Mouse (Mus musculus) MEL (cell line): ENCODE data around the gene Rgr. TPM values are rescaled to one million over a fixed set of nuclear protein-coding genes. Genes with fewer than 3 reads are reported as not detected.

Experiments
- DNase-seq: peaks from one replicate; pipeline ENCODE4 v3.0.0; 2011; ENCODE audit warnings: low read depth, low spot score
- H3K27ac ChIP-seq: 2 replicates; pipeline ENCODE4 v1.5.1; 2012; ENCODE audit warnings: low read depth, mild to moderate bottlenecking, control low read depth, low read length, moderate library complexity; ENCODE audit not compliant: control insufficient read depth
- H3K27me3 ChIP-seq, 2 experiments: fragments of 150-350 bp in 1 of 2; sonication (generic) in 1 of 2; 2 replicates each; pipeline ENCODE4 v1.6.1; 2012; ENCODE audit warnings: low read length in 2 of 2, mild to moderate bottlenecking in 2 of 2, improper control_type of control experiment in 1 of 2, moderate library complexity in 1 of 2; ENCODE audit not compliant: insufficient read depth in 2 of 2, control insufficient read depth in 1 of 2
- H3K36me3 ChIP-seq, 2 experiments: 2 replicates each; pipeline ENCODE4 v1.6.1; 2012 to 2014; ENCODE audit warnings: low read length in 2 of 2, improper control_type of control experiment in 1 of 2, inconsistent platforms in 1 of 2, mild to moderate bottlenecking in 1 of 2; ENCODE audit not compliant: insufficient read depth in 2 of 2, control insufficient read depth in 1 of 2
- H3K4me1 ChIP-seq, 2 experiments: fragments of 150-350 bp in 1 of 2; sonication (generic) in 1 of 2; 2 replicates each; pipeline ENCODE4 v1.6.1; 2012; ENCODE audit warnings: low read length in 2 of 2, improper control_type of control experiment in 1 of 2, mild to moderate bottlenecking in 1 of 2; ENCODE audit not compliant: insufficient read depth in 2 of 2, control insufficient read depth in 1 of 2
- H3K4me3 ChIP-seq, 2 experiments: fragments of 150-350 bp in 1 of 2; sonication (generic) in 1 of 2; 2 replicates each; pipeline ENCODE4 v1.5.1; 2012; ENCODE audit warnings: low read depth in 2 of 2, low read length in 2 of 2, mild to moderate bottlenecking in 2 of 2, moderate library complexity in 2 of 2, control low read depth in 1 of 2, improper control_type of control experiment in 1 of 2; ENCODE audit not compliant: control insufficient read depth in 1 of 2, insufficient read depth in 1 of 2
- H3K79me2 ChIP-seq: 2 replicates; pipeline ENCODE4 v1.6.1; 2012; ENCODE audit warnings: mild to moderate bottlenecking, low read length, moderate library complexity; ENCODE audit not compliant: control insufficient read depth, poor library complexity, insufficient read depth
- H3K9ac ChIP-seq: 2 replicates; pipeline ENCODE4 v1.6.1; 2012; ENCODE audit warnings: low read depth, mild to moderate bottlenecking, control low read depth, low read length, moderate library complexity; ENCODE audit not compliant: control insufficient read depth, poor library complexity, severe bottlenecking
- H3K9me3 ChIP-seq: fragments of 150-350 bp; sonication (generic); replicated peaks from 2 replicates; pipeline ENCODE4 v1.6.1; 2012; ENCODE audit warnings: mild to moderate bottlenecking, low read length, improper control_type of control experiment, moderate library complexity; ENCODE audit not compliant: insufficient read depth
- BHLHE40 ChIP-seq: IDR thresholded peaks from 2 replicates; pipeline ENCODE4 v1.6.1; 2012; ENCODE audit warnings: low read depth, mild to moderate bottlenecking, inconsistent platforms, low read length, improper control_type of control experiment, borderline replicate concordance
- CTCF ChIP-seq, 3 experiments: IDR thresholded peaks in 2 of 3; conservative IDR thresholded peaks in 1 of 3; 2 replicates each; pipeline ENCODE4 v1.5.1; 2011 to 2012; ENCODE audit warnings: low read length in 3 of 3, low read depth in 2 of 3, mild to moderate bottlenecking in 2 of 3, improper control_type of control experiment in 1 of 3, inconsistent platforms in 1 of 3, mixed read lengths in 1 of 3, moderate library complexity in 1 of 3; ENCODE audit not compliant: control insufficient read depth in 1 of 3, insufficient read depth in 1 of 3, poor library complexity in 1 of 3, severe bottlenecking in 1 of 3
- ELF1 ChIP-seq: IDR thresholded peaks from 2 replicates; pipeline ENCODE4 v1.6.1; 2014; ENCODE audit warnings: low read depth, mild to moderate bottlenecking, inconsistent platforms, low read length, improper control_type of control experiment, moderate library complexity
- ETS1 ChIP-seq: IDR thresholded peaks from 2 replicates; pipeline ENCODE4 v1.6.1; 2012; ENCODE audit warnings: low read depth, mild to moderate bottlenecking, inconsistent platforms, low read length, improper control_type of control experiment, moderate library complexity
- JUND ChIP-seq: IDR thresholded peaks from 2 replicates; pipeline ENCODE4 v1.6.1; 2011; ENCODE audit warnings: low read depth, mild to moderate bottlenecking, improper control_type of control experiment, low read length
- KAT2A ChIP-seq: conservative IDR thresholded peaks from 2 replicates; pipeline ENCODE4 v1.6.1; 2012; ENCODE audit warnings: low read depth, low read length, improper control_type of control experiment, inconsistent platforms
- MAX ChIP-seq: IDR thresholded peaks from 2 replicates; pipeline ENCODE4 v1.6.1; 2011; ENCODE audit warnings: low read length, improper control_type of control experiment
- MAZ ChIP-seq: IDR thresholded peaks from 2 replicates; pipeline ENCODE4 v1.6.1; 2012; ENCODE audit warnings: low read depth, mild to moderate bottlenecking, inconsistent platforms, low read length, improper control_type of control experiment
- MEF2A ChIP-seq: IDR thresholded peaks from 2 replicates; pipeline ENCODE4 v1.6.1; 2014; ENCODE audit warnings: low read depth, mild to moderate bottlenecking, inconsistent platforms, low read length, improper control_type of control experiment; ENCODE audit not compliant: poor library complexity, insufficient replicate concordance, severe bottlenecking; ENCODE audit errors: extremely low read depth
- MYB ChIP-seq: IDR thresholded peaks from 2 replicates; pipeline ENCODE4 v1.6.1; 2011; ENCODE audit warnings: mild to moderate bottlenecking, low read depth, low read length, improper control_type of control experiment
- NELFE ChIP-seq: IDR thresholded peaks from 2 replicates; pipeline ENCODE4 v1.6.1; 2011; ENCODE audit warnings: low read depth, low read length, improper control_type of control experiment
- NRF1 ChIP-seq: IDR thresholded peaks from 2 replicates; pipeline ENCODE4 v1.6.1; 2014; ENCODE audit warnings: low read depth, mild to moderate bottlenecking, inconsistent platforms, low read length, improper control_type of control experiment, moderate library complexity; ENCODE audit not compliant: poor library complexity, insufficient read depth, severe bottlenecking
- POLR2A ChIP-seq, 2 experiments: IDR thresholded peaks; 2 replicates each; pipeline ENCODE4 v1.6.1; 2011 to 2012; ENCODE audit warnings: low read length in 2 of 2, mild to moderate bottlenecking in 2 of 2, control low read depth in 1 of 2, improper control_type of control experiment in 1 of 2, low read depth in 1 of 2, moderate library complexity in 1 of 2; ENCODE audit not compliant: control insufficient read depth in 1 of 2, insufficient read depth in 1 of 2, poor library complexity in 1 of 2
- POLR2AphosphoS2 ChIP-seq: IDR thresholded peaks from 2 replicates; pipeline ENCODE4 v1.6.1; 2011; ENCODE audit warnings: low read length, improper control_type of control experiment
- POLR2AphosphoS5 ChIP-seq: IDR thresholded peaks from 2 replicates; pipeline ENCODE4 v1.6.1; 2012; ENCODE audit warnings: low read depth, borderline replicate concordance, mild to moderate bottlenecking, inconsistent platforms, low read length, moderate library complexity, mixed read lengths
- SIN3A ChIP-seq: IDR thresholded peaks from 2 replicates; pipeline ENCODE4 v1.6.1; 2012; ENCODE audit warnings: low read length, improper control_type of control experiment, inconsistent platforms
- SMC3 ChIP-seq: IDR thresholded peaks from 2 replicates; pipeline ENCODE4 v1.6.1; 2011; ENCODE audit warnings: low read depth, low read length, improper control_type of control experiment
- TAL1 ChIP-seq: IDR thresholded peaks from 2 replicates; pipeline ENCODE4 v1.6.1; 2012; ENCODE audit warnings: mild to moderate bottlenecking, inconsistent platforms, low read length, moderate library complexity, mixed read lengths
- TCF12 ChIP-seq: IDR thresholded peaks from 2 replicates; pipeline ENCODE4 v1.6.1; 2014; ENCODE audit warnings: low read depth, mild to moderate bottlenecking, inconsistent platforms, low read length, improper control_type of control experiment, moderate library complexity
- ZMIZ1 ChIP-seq: IDR thresholded peaks from 2 replicates; pipeline ENCODE4 v1.6.1; 2012; ENCODE audit warnings: low read depth, mild to moderate bottlenecking, inconsistent platforms, low read length, improper control_type of control experiment, moderate library complexity
- ZNF384 ChIP-seq: IDR thresholded peaks from 2 replicates; pipeline ENCODE4 v1.6.1; 2012; ENCODE audit warnings: low read depth, mild to moderate bottlenecking, inconsistent platforms, low read length, improper control_type of control experiment
- polyA plus RNA-seq, 2 experiments: library from polyadenylated mRNA; stranded (reverse) in 1 of 2; unstranded in 1 of 2; fragments of >175 nt in 1 of 2; fragments of >200 nt in 1 of 2; gene quantifications; 2 replicates each; pipeline versions ENCODE4 v1.2.1 to v1.2.4; 2012; ENCODE audit warnings: low replicate concordance in 2 of 2, low read depth in 1 of 2; ENCODE audit not compliant: insufficient read length in 2 of 2, insufficient read depth in 1 of 2, missing spikeins in 1 of 2
- total RNA-seq: library from RNA; depleted of rRNA; stranded (reverse); fragments of 300-350 nt; gene quantifications from 2 replicates; pipeline ENCODE4 v1.2.3, GENCODE M21; 2012; rRNA removed

Gene Rgr
- total and polyA plus RNA-seq, 3 experiments, result not detected

DNA sequence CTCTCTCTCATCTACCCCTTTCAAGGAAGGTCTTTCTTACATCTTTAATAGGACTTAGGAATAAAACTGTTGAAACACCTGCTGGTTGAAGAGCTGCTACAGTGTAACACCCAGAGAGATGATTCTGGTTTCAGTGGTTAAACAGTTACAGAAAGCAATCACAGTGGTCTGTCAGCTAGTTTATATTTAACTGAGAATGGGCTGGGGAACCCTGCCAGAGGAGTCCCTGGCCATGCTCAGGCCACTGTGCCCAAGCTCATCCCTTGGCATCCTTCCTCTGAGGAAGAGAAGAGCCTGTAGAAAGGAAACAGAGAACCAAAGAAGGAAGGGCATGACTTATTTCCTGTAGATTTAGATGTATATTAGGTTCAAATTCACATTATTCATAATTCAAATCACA is 59.0 kb downstream of the Rgr start:
- H3K27me3 ChIP-seq, result no peaks in the 10 kb centered on the region; a peak in 1 of 4 replicates
- no peak for DNase-seq
- H3K79me2 ChIP-seq, result no peaks in the 10 kb centered on the region
- no peak for TF ChIP-seq TAL1
- no peak for TF ChIP-seq CTCF (IDR thresholded peaks at IDR 0.05 in 2 of 3, conservative IDR thresholded peaks at IDR 0.05 in 1 of 3; ENCODE audit: control insufficient read depth in 1 of 3, insufficient read depth in 1 of 3, low read depth in 2 of 3, low read length in 3 of 3, poor library complexity in 1 of 3, severe bottlenecking in 1 of 3)
- TF ChIP-seq NRF1, result no peak
- no peak for TF ChIP-seq ELF1
- no peak for TF ChIP-seq BHLHE40
- no peak for TF ChIP-seq JUND
- no peak for TF ChIP-seq MAZ
- H3K9me3 ChIP-seq, result no peaks in the 10 kb centered on the region
- H3K4me1 ChIP-seq, result no peaks in the 10 kb centered on the region
- H3K27ac ChIP-seq, result no peak overlapping the region
- no peak overlapping the region for H3K9ac ChIP-seq
- no peak overlapping the region for H3K4me3 ChIP-seq
- H3K36me3 ChIP-seq, result no peaks in the 10 kb centered on the region

DNA sequence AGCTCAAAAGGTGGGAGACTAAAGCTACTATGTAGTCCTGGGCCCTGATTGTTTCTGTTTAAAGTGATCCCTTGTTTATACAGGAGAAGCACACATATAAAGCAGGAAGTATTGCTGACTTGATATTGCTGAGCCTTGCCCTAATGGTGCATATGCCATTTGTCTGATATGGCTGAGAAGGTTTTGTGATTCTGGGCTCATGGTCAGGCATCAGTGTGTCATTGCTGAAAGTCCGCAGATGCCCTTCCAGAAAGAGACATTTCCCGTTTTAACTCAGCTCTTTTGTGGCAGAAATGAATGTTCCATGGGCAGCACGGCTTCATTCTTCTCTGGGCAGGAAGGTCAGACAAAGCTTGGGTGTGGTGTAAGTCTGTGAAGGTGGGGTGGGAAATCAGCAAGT is 63.1 kb downstream of the Rgr start:
- H3K4me1 ChIP-seq, result no peaks in the 10 kb centered on the region
- no peaks in the 10 kb centered on the region for H3K9me3 ChIP-seq
- no peak overlapping the region for H3K27ac ChIP-seq
- TF ChIP-seq ZNF384 (no peak), TAL1 (no peak), POLR2AphosphoS5 (no peak), ETS1 (no peak), MAZ (no peak), POLR2A (IDR thresholded peaks at IDR 0.05; ENCODE audit: control insufficient read depth in 1 of 2, insufficient read depth in 1 of 2, low read depth in 1 of 2, low read length in 2 of 2, poor library complexity in 1 of 2) (no peak), MYB (no peak), MEF2A (no peak), POLR2AphosphoS2 (no peak), ZMIZ1 (no peak), NELFE (no peak), MAX (no peak), TCF12 (no peak), SIN3A (no peak), ELF1 (no peak), SMC3 (no peak), KAT2A (no peak)
- H3K36me3 ChIP-seq, result no peaks in the 10 kb centered on the region
- H3K9ac ChIP-seq, result no peak overlapping the region
- no peak for DNase-seq
- H3K4me3 ChIP-seq, result no peak overlapping the region
- H3K79me2 ChIP-seq, result no peaks in the 10 kb centered on the region
- H3K27me3 ChIP-seq, result no peaks in the 10 kb centered on the region; a peak in 1 of 4 replicates

Other genes with a start within 250 kb of the Rgr start
- gene Ccser2, start 80.2 kb downstream of the Rgr start, total RNA-seq, result 3.0 and 3.9 TPM in 2 replicates
- gene Ccser2, start 80.2 kb downstream of the Rgr start, polyA plus RNA-seq, result 1 to 10 TPM in 1 of 2 experiments, not detected in 1; 4.2 TPM
- not detected in 2 replicates for gene Lrit1, start 5.9 kb upstream of the Rgr start, total RNA-seq
- not detected for gene Lrit1, start 5.9 kb upstream of the Rgr start, polyA plus RNA-seq
- gene Lrit2, start 19.0 kb upstream of the Rgr start, total RNA-seq, result not detected in 2 replicates
- not detected for gene Lrit2, start 19.0 kb upstream of the Rgr start, polyA plus RNA-seq
- gene Cdhr1, start 49.4 kb upstream of the Rgr start, total RNA-seq, result not detected in 2 replicates
- gene Cdhr1, start 49.4 kb upstream of the Rgr start, polyA plus RNA-seq, result not detected
- not detected in 2 replicates for gene 2610528A11Rik, start 65.1 kb upstream of the Rgr start, total RNA-seq
- under 1 TPM in 1 of 2 experiments, not detected in 1; 0.14 TPM for gene 2610528A11Rik, start 65.1 kb upstream of the Rgr start, polyA plus RNA-seq
- 138 and 178 TPM in 2 replicates for gene Ghitm, start 86.3 kb upstream of the Rgr start, total RNA-seq
- gene Ghitm, start 86.3 kb upstream of the Rgr start, polyA plus RNA-seq, result 100 to 1,000 TPM; 108 to 279 TPM